Mouse (Mus musculus) embryo, embryonic 11.5 days (tissue): ENCODE measurements around the gene Ccnd3.
A peak's percentile ranks its signal among the peaks of the same experiment; 100 is the strongest.

ENCODE experiments used
- DNase-seq: peaks from one replicate; pipeline ENCODE4 v3.0.0-alpha.2; 2012; ENCODE audit warnings: low read depth, low spot score

Ccnd3 gene

GRCm38 (mm10) chr17:47515180-47515844 lies 10.5 kb downstream of the Ccnd3 start:
- DNase-seq = no peak

- DNase-seq = no peak
Measured at GRCm38 (mm10) chr17:47516232-47516631, 11.4 kb downstream of the Ccnd3 start.

- no peak for DNase-seq
Measured at GRCm38 (mm10) chr17:47518205-47518604, 13.4 kb downstream of the Ccnd3 start.

GRCm38 (mm10) chr17:47521551-47522258 lies 16.9 kb downstream of the Ccnd3 start:
- DNase-seq = peak; percentile 65

GRCm38 (mm10) chr17:47522536-47522935 lies 17.7 kb downstream of the Ccnd3 start:
- DNase-seq = no peak

GRCm38 (mm10) chr17:47523211-47523682 lies 18.4 kb downstream of the Ccnd3 start:
- no peak for DNase-seq

- no peak for DNase-seq
Measured at GRCm38 (mm10) chr17:47524055-47524454, 19.2 kb downstream of the Ccnd3 start.

GRCm38 (mm10) chr17:47524991-47525390 lies 20.1 kb downstream of the Ccnd3 start:
- DNase-seq = no peak

- no peak for DNase-seq
Measured at GRCm38 (mm10) chr17:47526856-47527520, 22.1 kb downstream of the Ccnd3 start.

- DNase-seq = no peak
Measured at GRCm38 (mm10) chr17:47527581-47528300, 22.9 kb downstream of the Ccnd3 start.

- no peak for DNase-seq
Measured at GRCm38 (mm10) chr17:47528919-47529318, 24.1 kb downstream of the Ccnd3 start.

GRCm38 (mm10) chr17:47529595-47529994 lies 24.7 kb downstream of the Ccnd3 start:
- DNase-seq = no peak

GRCm38 (mm10) chr17:47531387-47531818 lies 26.6 kb downstream of the Ccnd3 start:
- DNase-seq = no peak

- DNase-seq = no peak
Measured at GRCm38 (mm10) chr17:47532364-47532763, 27.5 kb downstream of the Ccnd3 start.

- no peak for DNase-seq
Measured at GRCm38 (mm10) chr17:47533691-47534090, 28.8 kb downstream of the Ccnd3 start.

GRCm38 (mm10) chr17:47535812-47536236 lies 31.0 kb downstream of the Ccnd3 start:
- no peak for DNase-seq

- no peak for DNase-seq
Measured at GRCm38 (mm10) chr17:47538049-47538448, 33.2 kb downstream of the Ccnd3 start.

GRCm38 (mm10) chr17:47539128-47539527 lies 34.3 kb downstream of the Ccnd3 start:
- DNase-seq = no peak

GRCm38 (mm10) chr17:47542061-47542460 lies 37.2 kb downstream of the Ccnd3 start:
- DNase-seq = no peak

- DNase-seq = no peak
Measured at GRCm38 (mm10) chr17:47543051-47543650, 38.3 kb downstream of the Ccnd3 start.

GRCm38 (mm10) chr17:47545154-47545553 lies 40.3 kb downstream of the Ccnd3 start:
- no peak for DNase-seq
